Mouse (Mus musculus) right cerebral cortex, postnatal 4 days (tissue): Measurements from ENCODE around the gene Gm10487.
"Not testable (repeated sequence)": the region's sequence is repeated elsewhere in the genome, so short reads cannot be mapped to it uniquely, and the experiment has no call there.

Experiments
- DNase-seq: peaks from one replicate; pipeline ENCODE4 v3.0.0-alpha.2; 2022

The Gm10487 gene

GRCm38 (mm10) chrX:30843369-30843768 lies at the start of gene Gm10487:
Gene Gm10487 (minus strand): TSS chrX:30843469.
- not testable (repeated sequence) for DNase-seq
